ENCODE assay signal across 15 mouse cellular contexts in the genomic region with DNA sequence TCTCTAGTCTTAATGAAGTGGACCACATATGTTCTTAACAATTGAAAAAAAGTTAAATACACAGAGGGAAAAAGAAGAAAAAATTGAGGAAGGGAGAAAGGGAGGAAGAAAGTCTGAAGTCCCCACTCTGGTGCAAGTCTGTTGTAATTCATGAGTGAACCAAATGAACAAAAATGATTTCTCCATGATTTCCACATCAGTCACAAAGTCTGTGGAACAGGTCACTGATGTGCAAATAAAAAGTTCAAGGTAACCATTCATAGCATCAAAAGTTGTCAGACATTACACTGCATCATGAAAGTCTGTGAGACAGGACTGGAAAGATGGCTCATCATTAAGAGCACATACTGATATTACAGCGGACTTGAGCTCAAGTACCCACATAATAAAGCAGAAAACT.
"Had no signal": no experiment of that assay in that cellular context is flagged by ENCODE, and none has a peak within 500 bp of the region (broad histone marks: within the 10 kb centered on the region; RNA-seq: fewer than 3 reads in every experiment).

No protein-coding gene starts in this region.

- H3K36me3 ChIP-seq: neural tube, embryonic 13.5 days; neural tube, embryonic 15.5 days; stomach, embryonic 15.5 days had no signal

- H3K9ac ChIP-seq: neural tube, embryonic 13.5 days; neural tube, embryonic 15.5 days; stomach, embryonic 15.5 days had no signal

- H3K27ac ChIP-seq: neural tube, embryonic 13.5 days; neural tube, embryonic 15.5 days; stomach, embryonic 15.5 days; stomach, postnatal 0 days had no signal

- H3K27me3 ChIP-seq: neural tube, embryonic 13.5 days; neural tube, embryonic 15.5 days; stomach, embryonic 15.5 days had no signal

- H3K9me3 ChIP-seq: neural tube, embryonic 13.5 days; neural tube, embryonic 15.5 days; stomach, embryonic 15.5 days had no signal

- H3K4me3 ChIP-seq: neural tube, embryonic 13.5 days; neural tube, embryonic 15.5 days; stomach, embryonic 15.5 days had no signal

- H3K4me1 ChIP-seq: neural tube, embryonic 15.5 days; stomach, embryonic 15.5 days had no signal

- H3K4me2 ChIP-seq: neural tube, embryonic 13.5 days; neural tube, embryonic 15.5 days; stomach, embryonic 15.5 days had no signal

- DNase-seq: right cerebral cortex, adult 18-20 months; right cerebral cortex, postnatal 14 days; right cerebral cortex, postnatal 25 days; right cerebral cortex, postnatal 4 days; spleen, adult 18-20 months; thymus, adult 18-20 months; thymus, adult 2 months; thymus, postnatal 14 days; thymus, postnatal 25 days; thymus, postnatal 36 days; thymus, postnatal 4 days had no signal
